Mouse (Mus musculus): ENCODE measurements around the gene Cux2. TPM values are rescaled to one million over a fixed set of nuclear protein-coding genes. Genes with fewer than 3 reads are reported as not detected.

Gene Cux2
- 31.9 and 36.7 TPM in 2 replicates for polyA plus RNA-seq (2012; rRNA removed)

- Histone ChIP-seq H3K27ac (ENCODE audit: insufficient read depth, low read length) (peak within 1 kb of the TSS; percentile 67), H3K4me1 (ENCODE audit: control insufficient read depth, insufficient read depth, low read length) (peaks cover 6% of the 10 kb centered on the region), H3K4me3 (replicated peaks; ENCODE audit: insufficient read depth, low read depth, low read length) (peak within 1 kb of the TSS; percentile 88), H3K27me3 (ENCODE audit: control insufficient read depth, insufficient read depth, low read length) (no peaks in the 10 kb centered on the region)
- DNase-seq: peak; percentile 81 to 84
- TF ChIP-seq POLR2A (IDR thresholded peaks at IDR 0.05; ENCODE audit: borderline replicate concordance, insufficient read depth, low read length): 0 out of 2 replicates have a peak, but pooled peaks have one; percentile 10
- peak; percentile 65 for TF ChIP-seq CTCF (IDR thresholded peaks at IDR 0.05; ENCODE audit: borderline replicate concordance, insufficient read depth, low read depth, low read length)
- WGBS: 1% methylated on average over 90 of the region's 90 CpGs
These were observed at the start of gene Cux2 for GRCm38 (mm10) chr5:122050017-122050831. Cux2 (minus strand) TSS chr5:122050102.

- Histone ChIP-seq H3K4me1 (ENCODE audit: control insufficient read depth, insufficient read depth, low read length) (no peaks in the 10 kb centered on the region), H3K27ac (ENCODE audit: insufficient read depth, low read length) (no peak overlapping the region), H3K4me3 (replicated peaks; ENCODE audit: insufficient read depth, low read depth, low read length) (no peak overlapping the region), H3K27me3 (ENCODE audit: control insufficient read depth, insufficient read depth, low read length) (no peaks in the 10 kb centered on the region)
- DNase-seq: no peak
- WGBS: 94% methylated on average over 10 of the region's 10 CpGs
- TF ChIP-seq POLR2A (IDR thresholded peaks at IDR 0.05; ENCODE audit: borderline replicate concordance, insufficient read depth, low read length) (no peak), CTCF (IDR thresholded peaks at IDR 0.05; ENCODE audit: borderline replicate concordance, insufficient read depth, low read depth, low read length) (no peak)
These were observed 44.5 kb upstream of the Cux2 start for GRCm38 (mm10) chr5:122094439-122094838.

- Histone ChIP-seq H3K4me3 (replicated peaks; ENCODE audit: insufficient read depth, low read depth, low read length) (no peak overlapping the region), H3K27me3 (ENCODE audit: control insufficient read depth, insufficient read depth, low read length) (no peaks in the 10 kb centered on the region), H3K27ac (ENCODE audit: insufficient read depth, low read length) (no peak overlapping the region), H3K4me1 (ENCODE audit: control insufficient read depth, insufficient read depth, low read length) (no peaks in the 10 kb centered on the region)
- WGBS: 86% methylated on average over 14 of the region's 14 CpGs
- DNase-seq: no peak
- TF ChIP-seq POLR2A (IDR thresholded peaks at IDR 0.05; ENCODE audit: borderline replicate concordance, insufficient read depth, low read length): no peak
- TF ChIP-seq CTCF (IDR thresholded peaks at IDR 0.05; ENCODE audit: borderline replicate concordance, insufficient read depth, low read depth, low read length): no peak
These were observed 43.8 kb upstream of the Cux2 start for GRCm38 (mm10) chr5:122093734-122094133.

- Histone ChIP-seq H3K4me1 (ENCODE audit: control insufficient read depth, insufficient read depth, low read length) (no peaks in the 10 kb centered on the region), H3K4me3 (replicated peaks; ENCODE audit: insufficient read depth, low read depth, low read length) (no peak overlapping the region), H3K27ac (ENCODE audit: insufficient read depth, low read length) (no peak overlapping the region), H3K27me3 (ENCODE audit: control insufficient read depth, insufficient read depth, low read length) (no peaks in the 10 kb centered on the region)
- no peak for DNase-seq
- TF ChIP-seq CTCF (IDR thresholded peaks at IDR 0.05; ENCODE audit: borderline replicate concordance, insufficient read depth, low read depth, low read length) (no peak), POLR2A (IDR thresholded peaks at IDR 0.05; ENCODE audit: borderline replicate concordance, insufficient read depth, low read length) (no peak)
- WGBS: 57% methylated on average over 11 of the region's 11 CpGs
These were observed 42.9 kb upstream of the Cux2 start for GRCm38 (mm10) chr5:122092794-122093193.

GRCm38 (mm10) chr5:122091070-122091469, 41.2 kb upstream of the Cux2 start:
- H3K27ac ChIP-seq (ENCODE audit: insufficient read depth, low read length): no peak overlapping the region
- no peaks in the 10 kb centered on the region for H3K4me1 ChIP-seq (ENCODE audit: control insufficient read depth, insufficient read depth, low read length)
- H3K4me3 ChIP-seq (replicated peaks; ENCODE audit: insufficient read depth, low read depth, low read length): no peak overlapping the region
- 14% methylated on average over 15 of the region's 15 CpGs for WGBS
- TF ChIP-seq POLR2A (IDR thresholded peaks at IDR 0.05; ENCODE audit: borderline replicate concordance, insufficient read depth, low read length): no peak
- peak; percentile 65 for TF ChIP-seq CTCF (IDR thresholded peaks at IDR 0.05; ENCODE audit: borderline replicate concordance, insufficient read depth, low read depth, low read length)
- peak; percentile 26 to 51 for DNase-seq
- H3K27me3 ChIP-seq (ENCODE audit: control insufficient read depth, insufficient read depth, low read length): no peaks in the 10 kb centered on the region

GRCm38 (mm10) chr5:122089664-122090063, 39.8 kb upstream of the Cux2 start:
- no peak overlapping the region for H3K27ac ChIP-seq (ENCODE audit: insufficient read depth, low read length)
- no peak for DNase-seq
- TF ChIP-seq POLR2A (IDR thresholded peaks at IDR 0.05; ENCODE audit: borderline replicate concordance, insufficient read depth, low read length) (no peak), CTCF (IDR thresholded peaks at IDR 0.05; ENCODE audit: borderline replicate concordance, insufficient read depth, low read depth, low read length) (no peak)
- H3K4me1 ChIP-seq (ENCODE audit: control insufficient read depth, insufficient read depth, low read length): no peaks in the 10 kb centered on the region
- no peak overlapping the region for H3K4me3 ChIP-seq (replicated peaks; ENCODE audit: insufficient read depth, low read depth, low read length)
- 89% methylated on average over 8 of the region's 8 CpGs for WGBS
- no peaks in the 10 kb centered on the region for H3K27me3 ChIP-seq (ENCODE audit: control insufficient read depth, insufficient read depth, low read length)

- Histone ChIP-seq H3K4me1 (ENCODE audit: control insufficient read depth, insufficient read depth, low read length) (no peaks in the 10 kb centered on the region), H3K4me3 (replicated peaks; ENCODE audit: insufficient read depth, low read depth, low read length) (no peak overlapping the region), H3K27me3 (ENCODE audit: control insufficient read depth, insufficient read depth, low read length) (no peaks in the 10 kb centered on the region), H3K27ac (ENCODE audit: insufficient read depth, low read length) (no peak overlapping the region)
- 3% methylated on average over 5 of the region's 5 CpGs for WGBS
- no peak for TF ChIP-seq POLR2A (IDR thresholded peaks at IDR 0.05; ENCODE audit: borderline replicate concordance, insufficient read depth, low read length)
- TF ChIP-seq CTCF (IDR thresholded peaks at IDR 0.05; ENCODE audit: borderline replicate concordance, insufficient read depth, low read depth, low read length): peak; percentile 97
- DNase-seq: peak; percentile 74 to 89
These were observed 39.0 kb upstream of the Cux2 start for GRCm38 (mm10) chr5:122088917-122089316.

- DNase-seq: no peak
- 67% methylated on average over 3 of the region's 3 CpGs for WGBS
These were observed 36.2 kb upstream of the Cux2 start for GRCm38 (mm10) chr5:122086121-122086520.

More at GRCm38 (mm10) chr5:122086121-122086520, 36.2 kb upstream of the Cux2 start:
- TF ChIP-seq POLR2A (IDR thresholded peaks at IDR 0.05; ENCODE audit: borderline replicate concordance, insufficient read depth, low read length) (no peak), CTCF (IDR thresholded peaks at IDR 0.05; ENCODE audit: borderline replicate concordance, insufficient read depth, low read depth, low read length) (no peak)
- H3K27me3 ChIP-seq (ENCODE audit: control insufficient read depth, insufficient read depth, low read length): no peaks in the 10 kb centered on the region
- no peak overlapping the region for H3K4me3 ChIP-seq (replicated peaks; ENCODE audit: insufficient read depth, low read depth, low read length)
- H3K4me1 ChIP-seq (ENCODE audit: control insufficient read depth, insufficient read depth, low read length): no peaks in the 10 kb centered on the region; the same call in 1 of the 2 replicates
- no peak overlapping the region for H3K27ac ChIP-seq (ENCODE audit: insufficient read depth, low read length)

Data from cerebellum, adult 2 months (tissue).